Mouse (Mus musculus) layer of hippocampus, adult 8-10 months (tissue): ENCODE measurements at regions not wholly inside any gene's neighbourhood (a gene's known extent, or its start where the extent isn't known, plus 50 kb on each side); places are given as distances from the start of the nearest gene placed in this dataset.
A peak's percentile ranks its signal among the peaks of the same experiment; 100 is the strongest.
"Not testable (repeated sequence)": the region's sequence is repeated elsewhere in the genome, so short reads cannot be mapped to it uniquely, and the experiment has no call there.

Source experiments
- DNase-seq, 2 experiments: peaks; one replicate each; pipeline ENCODE4 v3.0.0; 2022; ENCODE audit warnings: low spot score in 2 of 2

GRCm38 (mm10) chr17:55186361-55186760 is 258.8 kb upstream of the St6gal2 start:
- DNase-seq, result no peak

GRCm38 (mm10) chr17:55186826-55187225 is 258.4 kb upstream of the St6gal2 start:
- DNase-seq, result no peak

- no peak for DNase-seq
Measured at GRCm38 (mm10) chr17:55206585-55206984, 238.6 kb upstream of the St6gal2 start.

- DNase-seq, result not testable (repeated sequence)
Measured at GRCm38 (mm10) chr17:55218176-55219099, 226.7 kb upstream of the St6gal2 start.

GRCm38 (mm10) chr17:55224058-55224457 is 221.1 kb upstream of the St6gal2 start:
- DNase-seq, result no peak

GRCm38 (mm10) chr17:55234262-55234661 is 210.9 kb upstream of the St6gal2 start:
- no peak for DNase-seq

- no peak for DNase-seq
Measured at GRCm38 (mm10) chr17:55262638-55263037, 182.5 kb upstream of the St6gal2 start.

GRCm38 (mm10) chr17:55276541-55276940 is 168.6 kb upstream of the St6gal2 start:
- no peak for DNase-seq

GRCm38 (mm10) chr17:55281276-55281675 is 163.9 kb upstream of the St6gal2 start:
- peak in 1 of 2 experiments; percentile 11 for DNase-seq

- no peak for DNase-seq
Measured at GRCm38 (mm10) chr17:55288589-55288988, 156.6 kb upstream of the St6gal2 start.

GRCm38 (mm10) chr17:55292656-55293055 is 152.5 kb upstream of the St6gal2 start:
- DNase-seq, result no peak

- no peak for DNase-seq
Measured at GRCm38 (mm10) chr17:55296701-55297100, 148.5 kb upstream of the St6gal2 start.

- no peak for DNase-seq
Measured at GRCm38 (mm10) chr17:55298852-55299251, 146.3 kb upstream of the St6gal2 start.

- no peak for DNase-seq
Measured at GRCm38 (mm10) chr17:55320959-55321358, 124.2 kb upstream of the St6gal2 start.

GRCm38 (mm10) chr17:55359305-55359704 is 85.9 kb upstream of the St6gal2 start:
- no peak for DNase-seq

GRCm38 (mm10) chr17:55367064-55367463 is 78.1 kb upstream of the St6gal2 start:
- DNase-seq, result no peak

GRCm38 (mm10) chr17:55367464-55368207 is 77.5 kb upstream of the St6gal2 start:
- peak; percentile 9 to 19 for DNase-seq
